Mouse (Mus musculus): ENCODE data around the gene Obscn.

Obscn gene

GRCm38 (mm10) chr11:58947798-58948528 is 188.2 kb downstream of the Obscn start:
- in situ Hi-C loops (cut with MboI; ENCODE audit: low sequenced_read_pairs), result no loop called here

- in situ Hi-C loops (cut with MboI; ENCODE audit: low sequenced_read_pairs), result no loop called here
These were observed 188.9 kb downstream of the Obscn start for GRCm38 (mm10) chr11:58947306-58947705.

Measured in CH12F3 (cell line).